Mouse (Mus musculus) left cerebral cortex, adult 9 months (tissue): ENCODE data around the gene Vkorc1.
"Not testable (repeated sequence)": the region's sequence is repeated elsewhere in the genome, so short reads cannot be mapped to it uniquely, and the experiment has no call there.

Experiments
- DNase-seq, 2 experiments: peaks; one replicate each; pipeline ENCODE4 v3.0.0; 2022; ENCODE audit warnings: low spot score in 2 of 2

The Vkorc1 gene

GRCm38 (mm10) chr7:127915293-127915692, 19.9 kb upstream of the Vkorc1 start:
- DNase-seq, result no peak

GRCm38 (mm10) chr7:127912938-127913337, 17.5 kb upstream of the Vkorc1 start:
- no peak for DNase-seq

- peak; percentile 69 to 89 for DNase-seq
Measured at GRCm38 (mm10) chr7:127912190-127912871, 16.9 kb upstream of the Vkorc1 start, which contains the start of gene Kat8. TSS of gene Kat8 (plus strand) at chr7:127912516.

- DNase-seq, result no peak
Measured at GRCm38 (mm10) chr7:127908656-127909055, 13.2 kb upstream of the Vkorc1 start.

GRCm38 (mm10) chr7:127907939-127908338, 12.5 kb upstream of the Vkorc1 start:
- no peak for DNase-seq

- peak; percentile 57 to 73 for DNase-seq
Measured at GRCm38 (mm10) chr7:127903971-127904796, 8.8 kb upstream of the Vkorc1 start, which contains the start of gene Bckdk. TSS of gene Bckdk (plus strand) at chr7:127904082.

GRCm38 (mm10) chr7:127901772-127902171, 6.4 kb upstream of the Vkorc1 start:
- DNase-seq, result no peak

GRCm38 (mm10) chr7:127899997-127900396, 4.6 kb upstream of the Vkorc1 start:
- DNase-seq, result no peak

GRCm38 (mm10) chr7:127898179-127898956, 3.0 kb upstream of the Vkorc1 start:
- DNase-seq, result no peak

GRCm38 (mm10) chr7:127897542-127897941, 2.1 kb upstream of the Vkorc1 start:
- no peak for DNase-seq

- DNase-seq, result peak in 1 of 2 experiments; percentile 68
Measured at GRCm38 (mm10) chr7:127896384-127896783, 967 bp upstream of the Vkorc1 start.

- not testable (repeated sequence) for DNase-seq
Measured at GRCm38 (mm10) chr7:127895891-127896290, 474 bp upstream of the Vkorc1 start.

- no peak for DNase-seq
Measured at GRCm38 (mm10) chr7:127894480-127894879, 937 bp downstream of the Vkorc1 start.

- DNase-seq, result no peak
Measured at GRCm38 (mm10) chr7:127890798-127891197, 4.6 kb downstream of the Vkorc1 start, which contains the start of gene Prss53. TSS of gene Prss53 (minus strand) at chr7:127890970.

- no peak for DNase-seq
Measured at GRCm38 (mm10) chr7:127888821-127889220, 6.6 kb downstream of the Vkorc1 start.

GRCm38 (mm10) chr7:127887781-127888180, 7.6 kb downstream of the Vkorc1 start:
- no peak for DNase-seq

- no peak for DNase-seq
Measured at GRCm38 (mm10) chr7:127887191-127887590, 8.2 kb downstream of the Vkorc1 start.

GRCm38 (mm10) chr7:127886551-127886950, 8.9 kb downstream of the Vkorc1 start:
- no peak for DNase-seq

GRCm38 (mm10) chr7:127885951-127886350, 9.5 kb downstream of the Vkorc1 start:
- no peak for DNase-seq

- no peak for DNase-seq
Measured at GRCm38 (mm10) chr7:127880431-127880830, 15.0 kb downstream of the Vkorc1 start.

GRCm38 (mm10) chr7:127879301-127879700, 16.1 kb downstream of the Vkorc1 start:
- DNase-seq, result no peak
